Mouse (Mus musculus) hindbrain, postnatal 0 days (tissue): ENCODE measurements at regions not wholly inside any gene's neighbourhood (a gene's known extent, or its start where the extent isn't known, plus 50 kb on each side); places are given as distances from the start of the nearest gene placed in this dataset.
A peak's percentile ranks its signal among the peaks of the same experiment; 100 is the strongest.

Source experiments
- ATAC-seq: fragments of 200-750 bp; cut with Nextera tagmentation; 2 replicates; pipeline ENCODE4 v1.8.0; 2017; ENCODE audit warnings: mild to moderate bottlenecking, moderate TSS enrichment, moderate library complexity
- DNase-seq: peaks from one replicate; pipeline ENCODE4 v3.0.0-alpha.2; 2015; ENCODE audit warnings: low spot score
- H3K27ac ChIP-seq: fragments of 300-500 bp; sonication (generic); 2 replicates; pipeline ENCODE4 v1.5.1; 2014; ENCODE audit warnings: mild to moderate bottlenecking
- H3K27me3 ChIP-seq: fragments of 300-500 bp; sonication (generic); 2 replicates; pipeline ENCODE4 v1.6.1; 2014; ENCODE audit warnings: low read length, mixed read lengths; ENCODE audit not compliant: insufficient read depth
- H3K36me3 ChIP-seq: fragments of 300-500 bp; sonication (generic); 2 replicates; pipeline ENCODE4 v1.6.1; 2014; ENCODE audit warnings: low read length, mixed read lengths; ENCODE audit not compliant: insufficient read depth
- H3K4me1 ChIP-seq: fragments of 300-500 bp; sonication (generic); 2 replicates; pipeline ENCODE4 v1.6.1; 2014; ENCODE audit warnings: antibody characterized with exemption, low read length, mixed read lengths; ENCODE audit not compliant: insufficient read depth
- H3K4me2 ChIP-seq: fragments of 300-500 bp; sonication (generic); 2 replicates; pipeline ENCODE4 v1.6.1; 2014; ENCODE audit warnings: low read depth, mild to moderate bottlenecking, low read length, moderate library complexity, mixed read lengths
- H3K4me3 ChIP-seq: fragments of 300-500 bp; sonication (generic); 2 replicates; pipeline ENCODE4 v1.5.1; 2014; ENCODE audit warnings: low read length
- H3K9ac ChIP-seq: fragments of 300-500 bp; sonication (generic); replicated peaks from 2 replicates; pipeline ENCODE4 v1.6.1; 2014; ENCODE audit warnings: mild to moderate bottlenecking, low read length, moderate library complexity, mixed read lengths
- H3K9me3 ChIP-seq: fragments of 300-500 bp; sonication (generic); 2 replicates; pipeline ENCODE4 v1.6.1; 2016; ENCODE audit warnings: low read length, mixed read lengths
- CTCF ChIP-seq: IDR thresholded peaks from 2 replicates; pipeline ENCODE4 v1.5.1; 2016; ENCODE audit warnings: antibody characterized with exemption, control low read depth, low read depth
- WGBS: fragments of 180-500 bp; shearing (Covaris S2); extraction: QIAGEN DNeasy Blood & Tissue Kit; methylation state at CpG from one replicate; pipeline ENCODE4 v1.1.7; 2014; 5-methylcytosine and 5-hydroxymethylcytosine counted together

- Histone ChIP-seq H3K4me2 (no peak overlapping the region), H3K36me3 (no peaks in the 10 kb centered on the region), H3K9me3 (no peaks in the 10 kb centered on the region), H3K4me1 (no peaks in the 10 kb centered on the region), H3K9ac (no peak overlapping the region), H3K27ac (no peak overlapping the region), H3K27me3 (no peaks in the 10 kb centered on the region), H3K4me3 (no peak overlapping the region)
- TF ChIP-seq CTCF = no peak
- WGBS = 63% methylated on average over 18 of the region's 18 CpGs
- no peak for ATAC-seq
- peak; percentile 20 for DNase-seq
Measured at GRCm38 (mm10) chr9:118318357-118319140, 159.5 kb upstream of the Eomes start.

- Histone ChIP-seq H3K4me1 (no peaks in the 10 kb centered on the region), H3K9me3 (no peaks in the 10 kb centered on the region), H3K4me2 (no peak overlapping the region), H3K9ac (no peak overlapping the region), H3K27ac (no peak overlapping the region), H3K36me3 (no peaks in the 10 kb centered on the region), H3K27me3 (no peaks in the 10 kb centered on the region), H3K4me3 (no peak overlapping the region)
- 43% methylated on average over 12 of the region's 12 CpGs for WGBS
- ATAC-seq (no peak), DNase-seq (no peak)
- no peak for TF ChIP-seq CTCF
Measured at GRCm38 (mm10) chr9:118323796-118324195, 154.2 kb upstream of the Eomes start.

- Histone ChIP-seq H3K27me3 (no peaks in the 10 kb centered on the region), H3K9ac (no peak overlapping the region), H3K4me1 (no peaks in the 10 kb centered on the region), H3K27ac (no peak overlapping the region), H3K36me3 (no peaks in the 10 kb centered on the region), H3K9me3 (no peaks in the 10 kb centered on the region), H3K4me2 (no peak overlapping the region), H3K4me3 (no peak overlapping the region)
- TF ChIP-seq CTCF = no peak
- ATAC-seq = no peak
- peak; percentile 17 for DNase-seq
- WGBS = 55% methylated on average over 9 of the region's 9 CpGs
Measured at GRCm38 (mm10) chr9:118326656-118327055, 151.4 kb upstream of the Eomes start.

- Histone ChIP-seq H3K4me2 (no peak overlapping the region), H3K9me3 (no peaks in the 10 kb centered on the region), H3K27ac (no peak overlapping the region), H3K4me3 (no peak overlapping the region), H3K9ac (no peak overlapping the region), H3K27me3 (no peaks in the 10 kb centered on the region), H3K4me1 (no peaks in the 10 kb centered on the region), H3K36me3 (no peaks in the 10 kb centered on the region)
- 73% methylated on average over 6 of the region's 6 CpGs for WGBS
- DNase-seq (no peak), ATAC-seq (no peak)
- no peak for TF ChIP-seq CTCF
Measured at GRCm38 (mm10) chr9:118327904-118328303, 150.1 kb upstream of the Eomes start.

GRCm38 (mm10) chr9:118341401-118341800 is 136.6 kb upstream of the Eomes start:
- no peaks in the 10 kb centered on the region for H3K4me1 ChIP-seq
- no peak overlapping the region for H3K9ac ChIP-seq
- peak overlapping the region; percentile 52 for H3K4me2 ChIP-seq
- ATAC-seq = no peak
- H3K36me3 ChIP-seq = no peaks in the 10 kb centered on the region
- no peak overlapping the region for H3K27ac ChIP-seq
- H3K4me3 ChIP-seq = peak overlapping the region; percentile 22
- WGBS = 36% methylated on average over 12 of the region's 12 CpGs
- H3K27me3 ChIP-seq = no peaks in the 10 kb centered on the region
- peak; percentile 11 for DNase-seq
- no peaks in the 10 kb centered on the region for H3K9me3 ChIP-seq
- no peak for TF ChIP-seq CTCF

- Histone ChIP-seq H3K27ac (no peak overlapping the region), H3K4me3 (no peak overlapping the region), H3K36me3 (no peaks in the 10 kb centered on the region), H3K27me3 (no peaks in the 10 kb centered on the region), H3K9me3 (no peaks in the 10 kb centered on the region), H3K4me2 (no peak overlapping the region), H3K9ac (no peak overlapping the region), H3K4me1 (no peaks in the 10 kb centered on the region)
- DNase-seq (no peak), ATAC-seq (no peak)
- no peak for TF ChIP-seq CTCF
- 91% methylated on average over 10 of the region's 10 CpGs for WGBS
Measured at GRCm38 (mm10) chr9:118354911-118355310, 123.1 kb upstream of the Eomes start.

- ATAC-seq (no peak), DNase-seq (no peak)
- H3K4me3 ChIP-seq = no peak overlapping the region
- H3K9me3 ChIP-seq = no peaks in the 10 kb centered on the region
- H3K27ac ChIP-seq = no peak overlapping the region
- H3K36me3 ChIP-seq = no peaks in the 10 kb centered on the region
- WGBS = 94% methylated on average over 8 of the region's 8 CpGs
- no peaks in the 10 kb centered on the region for H3K4me1 ChIP-seq
- H3K9ac ChIP-seq = no peak overlapping the region
- no peak overlapping the region for H3K4me2 ChIP-seq
- no peak for TF ChIP-seq CTCF
- H3K27me3 ChIP-seq = no peaks in the 10 kb centered on the region
Measured at GRCm38 (mm10) chr9:118357406-118357805, 120.6 kb upstream of the Eomes start.
